Mouse (Mus musculus) megakaryocyte, embryonic 14.5 days (primary cell): ENCODE data around the gene Slitrk1.

Source experiments
- FLI1 ChIP-seq: IDR thresholded peaks from 2 replicates; pipeline ENCODE4 v1.6.1; 2012; ENCODE audit warnings: low read length, inconsistent platforms, mixed read lengths
- GATA1 ChIP-seq: IDR thresholded peaks from 3 replicates; pipeline ENCODE4 v1.6.1; 2012; ENCODE audit warnings: mixed read lengths, low read length, inconsistent platforms, borderline replicate concordance

DNA sequence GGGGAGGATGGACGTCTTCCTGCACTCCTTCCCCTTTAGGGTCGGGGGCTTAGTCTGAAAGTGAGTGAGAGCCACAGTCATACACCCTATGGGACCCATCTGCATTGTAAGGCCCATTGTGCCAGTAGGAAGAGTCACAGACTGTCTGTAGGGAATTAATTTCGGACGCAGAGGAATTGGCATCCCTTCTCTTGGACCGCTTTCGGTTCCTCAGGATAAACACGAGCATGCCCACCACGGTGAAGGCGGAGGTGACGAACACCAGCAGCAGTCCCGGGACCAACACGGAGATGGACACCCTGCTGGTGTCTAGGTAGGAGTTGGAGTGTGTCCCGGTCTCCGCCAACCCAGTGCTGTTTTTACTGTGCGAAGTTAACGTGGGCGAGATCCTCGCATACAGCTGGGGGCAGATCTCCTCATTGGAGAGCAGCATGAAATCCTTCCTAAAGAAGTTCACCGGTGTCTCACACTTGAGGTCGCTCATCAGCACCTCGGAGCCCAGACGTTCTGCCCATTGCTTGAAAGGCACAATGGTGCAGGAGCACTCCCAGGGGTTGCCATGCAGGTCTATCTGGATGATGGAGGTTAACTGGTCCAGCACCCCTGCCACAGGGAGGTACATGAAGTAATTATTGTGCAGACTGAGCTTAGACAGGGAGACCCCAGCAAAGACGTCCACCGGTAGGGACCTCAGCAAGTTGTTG is 2.7 kb downstream of the Slitrk1 start:
- no peak for TF ChIP-seq GATA1
- no peak for TF ChIP-seq FLI1
